Mouse (Mus musculus) heart, adult 9 months (tissue): ENCODE results near the gene Itpr1.

ENCODE experiments used
- DNase-seq, 2 experiments: peaks; one replicate each; pipeline ENCODE4 v3.0.0; 2022; ENCODE audit warnings: low spot score in 2 of 2

Gene Itpr1

GRCm38 (mm10) chr6:108466061-108466531 is 253.2 kb downstream of the Itpr1 start:
- peak in 1 of 2 experiments; percentile 25 for DNase-seq

- DNase-seq, result peak in 1 of 2 experiments; percentile 24
Measured at GRCm38 (mm10) chr6:108467597-108467996, 254.7 kb downstream of the Itpr1 start.

GRCm38 (mm10) chr6:108468226-108468825 is 255.4 kb downstream of the Itpr1 start:
- DNase-seq, result no peak

DNA sequence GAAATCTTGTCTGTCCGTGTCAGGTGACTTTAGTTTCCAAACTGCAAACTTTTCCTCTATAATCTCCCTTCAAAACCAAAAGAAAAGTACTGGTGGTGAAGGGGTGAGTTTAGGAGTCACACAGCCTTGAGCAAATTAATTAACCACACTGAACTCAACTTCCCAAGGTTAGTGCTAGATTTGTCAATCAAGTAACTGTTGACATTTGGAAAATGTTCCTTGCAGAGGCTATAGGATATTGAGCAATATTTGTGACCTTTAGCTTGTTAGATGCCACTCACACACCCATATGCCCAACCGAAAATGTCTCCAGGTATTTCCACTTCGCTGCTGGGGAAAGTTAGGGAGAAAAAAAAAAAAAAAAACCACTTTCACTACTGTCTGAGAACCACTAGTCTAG is 259.0 kb downstream of the Itpr1 start:
- DNase-seq, result no peak

DNA sequence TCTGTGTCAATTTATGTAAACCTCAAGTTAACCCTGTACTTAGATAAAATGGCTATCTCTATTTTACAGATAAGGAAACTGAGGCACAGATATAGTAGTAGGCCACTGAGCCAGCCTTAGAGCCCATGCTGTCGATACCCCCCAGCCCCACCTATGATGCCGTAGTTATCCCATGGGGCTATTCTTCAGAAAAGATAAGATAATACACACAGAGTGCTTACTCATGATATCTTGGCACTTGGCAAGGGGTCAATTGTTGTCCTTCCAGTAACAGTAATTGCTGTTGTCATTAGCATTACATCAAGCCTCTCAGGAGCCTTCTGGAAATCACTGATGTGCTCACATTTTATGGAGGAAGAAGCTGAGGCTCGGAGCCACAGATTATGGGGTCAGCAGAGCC is 259.9 kb downstream of the Itpr1 start:
- no peak for DNase-seq

- peak in 1 of 2 experiments; percentile 34 for DNase-seq
Measured at GRCm38 (mm10) chr6:108476797-108477235, 263.9 kb downstream of the Itpr1 start.

DNA sequence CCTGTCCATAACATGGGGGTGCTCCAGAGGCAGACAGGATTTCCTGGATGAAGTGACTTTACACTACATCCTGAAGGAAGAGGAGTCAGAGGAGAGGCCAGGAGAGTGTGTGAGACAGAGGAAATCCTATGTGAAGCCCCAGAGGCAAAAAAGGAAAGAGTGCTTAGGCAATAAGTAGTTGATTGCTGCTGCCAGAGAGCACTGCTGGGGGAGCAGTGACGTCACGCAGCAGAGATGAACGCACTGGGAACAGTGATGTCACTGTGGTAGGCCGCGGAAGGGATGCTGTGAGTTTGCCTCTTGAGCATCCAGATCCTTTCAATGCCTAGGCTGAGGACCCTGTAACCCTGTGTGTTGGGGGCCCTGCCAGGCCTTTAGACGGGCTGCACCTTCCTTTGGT is 264.7 kb downstream of the Itpr1 start:
- no peak for DNase-seq

- DNase-seq, result no peak
Measured at GRCm38 (mm10) chr6:108481190-108481589, 268.3 kb downstream of the Itpr1 start.

GRCm38 (mm10) chr6:108482464-108482863 is 269.6 kb downstream of the Itpr1 start:
- DNase-seq, result no peak

GRCm38 (mm10) chr6:108486212-108486992 is 273.5 kb downstream of the Itpr1 start:
- DNase-seq, result no peak

DNA sequence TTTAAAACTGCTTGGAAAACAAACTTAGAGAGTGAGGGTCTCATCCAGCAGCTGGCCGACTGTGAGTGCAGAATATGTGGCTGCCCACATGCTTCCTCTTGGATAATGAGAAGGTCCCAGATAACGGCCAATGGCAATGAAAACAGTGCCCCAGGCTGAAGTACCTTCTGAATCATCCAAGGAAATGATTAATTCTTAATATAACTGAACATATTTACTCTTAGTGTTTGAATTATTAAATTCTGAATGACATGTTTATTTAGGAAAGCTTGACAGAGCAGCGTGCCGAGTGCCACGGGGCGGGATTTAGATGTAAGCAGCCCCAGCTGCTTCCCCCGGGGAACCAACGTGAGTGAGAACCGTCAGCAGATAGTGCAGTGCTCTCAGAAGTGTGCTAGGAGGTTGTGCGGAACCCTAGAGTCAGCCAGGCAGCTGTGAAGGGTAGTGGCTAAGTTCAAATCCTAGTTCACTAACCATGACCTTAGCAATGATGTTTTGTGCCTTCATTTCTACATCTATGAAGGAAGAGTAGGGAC is 274.5 kb downstream of the Itpr1 start:
- no peak for DNase-seq

- no peak for DNase-seq
Measured at GRCm38 (mm10) chr6:108488250-108488649, 275.4 kb downstream of the Itpr1 start.

DNA sequence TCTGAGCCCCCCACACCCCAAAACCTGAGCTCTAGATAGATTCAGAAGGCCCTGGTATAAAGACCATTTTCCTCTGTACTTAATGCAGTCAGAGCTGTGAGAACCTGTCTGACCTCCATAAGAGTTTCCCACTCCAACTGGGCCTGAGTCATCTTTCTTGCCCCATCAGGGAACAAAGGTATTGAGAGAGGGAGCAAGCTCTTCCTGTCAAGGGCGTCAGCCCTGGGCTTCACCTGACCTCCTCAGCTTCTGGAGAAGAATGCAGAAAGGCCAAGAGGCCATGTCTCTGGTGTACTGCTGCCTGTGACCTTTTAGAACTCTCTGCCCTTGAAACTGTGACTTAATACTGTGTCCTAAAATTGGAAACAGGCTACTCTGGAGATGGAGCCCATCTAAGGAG is 279.1 kb downstream of the Itpr1 start:
- DNase-seq, result no peak

DNA sequence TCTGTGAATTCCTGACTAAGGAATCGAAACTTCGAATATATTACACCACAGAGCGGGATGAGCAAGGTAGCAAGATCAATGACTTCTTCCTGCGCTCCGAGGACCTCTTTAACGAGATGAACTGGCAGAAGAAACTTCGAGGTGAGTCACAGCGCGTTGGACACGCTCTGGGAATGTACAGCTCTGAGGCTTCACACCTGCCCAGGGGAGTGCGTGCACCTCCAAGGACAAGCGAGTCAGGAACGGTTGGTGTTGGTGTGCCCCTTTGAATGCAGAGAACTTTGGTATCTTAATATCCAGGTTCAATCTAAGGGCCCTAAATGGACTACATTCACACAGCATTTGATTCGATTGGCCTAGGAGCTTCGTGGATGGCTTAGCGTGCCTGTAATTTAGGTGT is 280.9 kb downstream of the Itpr1 start:
- no peak for DNase-seq

DNA sequence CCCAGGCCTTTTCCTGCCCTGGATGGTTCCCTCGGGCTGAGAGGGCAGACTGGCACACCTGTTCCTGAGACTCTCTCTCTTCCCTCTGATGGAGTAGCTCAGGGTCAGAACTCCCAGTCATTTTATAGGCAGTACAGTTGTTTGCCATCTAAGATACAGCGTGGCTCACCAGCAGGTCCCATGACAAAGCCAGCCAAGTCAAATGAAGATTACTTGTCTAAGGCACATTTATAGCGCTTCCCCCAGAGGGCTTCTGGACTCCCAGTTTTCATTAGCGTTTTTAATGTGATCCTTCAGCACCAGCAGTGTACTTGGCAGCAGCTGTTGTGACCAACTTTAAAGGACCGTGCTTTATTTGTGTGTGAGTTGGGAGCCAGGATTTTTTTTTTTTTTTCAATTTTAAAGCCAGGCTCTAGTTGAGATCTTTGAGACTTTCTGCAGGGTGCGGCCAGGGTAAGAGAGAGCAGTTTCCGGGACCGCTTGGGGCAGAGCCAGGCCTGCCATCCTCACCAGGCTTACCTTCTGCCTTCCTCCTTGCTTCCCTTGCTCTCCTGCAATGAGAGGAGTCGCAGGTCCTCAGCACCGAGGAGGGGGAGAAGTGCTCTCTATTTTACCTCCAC is 281.4 kb downstream of the Itpr1 start:
- no peak for DNase-seq

DNA sequence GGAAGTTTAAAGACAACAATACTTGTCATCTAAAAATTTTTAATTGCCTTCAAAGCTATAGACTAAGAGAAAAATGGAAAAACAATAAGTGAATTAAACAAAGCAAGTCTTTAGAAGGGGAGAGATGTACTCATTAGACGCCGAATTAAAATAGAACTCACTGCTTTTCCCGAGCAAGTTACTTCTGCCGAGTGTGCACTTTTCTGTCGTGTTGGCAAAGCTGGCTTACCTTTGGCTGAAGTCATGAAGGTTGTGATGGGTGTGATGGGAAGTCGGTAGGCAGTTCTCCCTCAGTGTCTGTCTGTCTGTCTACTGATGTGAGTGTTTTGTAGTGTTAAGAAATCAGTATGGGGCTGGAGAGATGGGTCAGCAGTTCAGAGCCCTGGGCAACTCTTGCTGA is 282.1 kb downstream of the Itpr1 start:
- no peak for DNase-seq

DNA sequence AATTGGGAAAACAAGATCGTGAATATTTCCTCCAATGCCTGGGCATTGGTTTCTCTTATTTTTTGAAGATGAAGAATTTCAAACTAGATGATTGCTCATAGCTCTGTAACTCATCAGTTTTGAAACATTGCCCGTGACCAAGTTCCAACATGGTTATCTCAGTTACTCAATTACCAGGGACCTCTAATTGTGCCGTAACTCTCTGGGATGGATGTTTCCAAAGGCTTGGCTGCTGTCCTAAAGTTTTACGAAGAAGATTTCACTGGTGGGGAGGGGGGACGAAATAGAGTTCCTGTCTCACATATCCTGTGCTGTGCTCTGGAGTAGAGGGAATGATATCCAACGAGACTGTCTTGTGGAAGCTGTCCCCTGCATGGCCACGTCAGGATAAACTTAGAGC is 285.2 kb downstream of the Itpr1 start:
- peak; percentile 33 to 49 for DNase-seq

GRCm38 (mm10) chr6:108503651-108504050 is 290.8 kb downstream of the Itpr1 start:
- no peak for DNase-seq

- no peak for DNase-seq
Measured at GRCm38 (mm10) chr6:108504717-108505116, 291.8 kb downstream of the Itpr1 start.

DNA sequence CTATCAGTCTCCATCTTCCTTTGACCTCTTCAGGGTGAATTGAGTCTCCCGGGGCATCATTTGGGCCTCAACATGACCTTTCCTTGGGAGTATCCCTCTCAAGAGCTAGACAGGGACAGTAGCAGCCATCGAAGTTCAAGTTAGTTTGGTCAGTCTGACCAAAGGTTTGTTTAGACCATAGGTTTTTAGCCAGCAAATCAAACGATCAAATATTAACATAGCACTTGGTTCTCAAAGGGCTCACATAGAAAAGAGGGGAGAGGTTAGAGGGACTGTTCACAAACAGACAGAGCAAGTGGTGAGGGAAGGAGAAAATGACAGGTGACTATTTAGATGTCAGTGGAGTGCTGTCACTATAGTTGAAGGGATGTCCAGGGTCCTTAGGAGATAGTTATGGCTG is 293.3 kb downstream of the Itpr1 start:
- no peak for DNase-seq

DNA sequence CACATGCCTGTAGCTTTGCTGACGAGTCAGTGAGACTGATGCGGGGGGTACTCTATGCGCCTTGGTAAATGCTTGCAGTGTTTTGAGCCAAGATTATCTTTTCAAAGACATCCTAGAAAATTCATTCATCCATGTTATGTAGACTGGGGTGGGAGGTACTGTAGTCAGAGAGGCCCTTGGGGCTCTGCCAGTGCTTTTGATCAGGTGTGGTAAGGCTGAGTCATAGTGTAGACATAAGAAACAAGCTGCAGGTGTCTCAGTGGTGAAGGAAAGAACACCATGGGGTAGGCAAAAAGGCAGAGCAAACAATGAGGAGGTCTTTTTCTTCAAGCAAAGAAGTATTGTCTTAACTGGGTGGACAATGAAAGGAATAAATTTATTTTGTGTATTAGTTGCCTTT is 294.4 kb downstream of the Itpr1 start:
- DNase-seq, result no peak

- DNase-seq, result no peak
Measured at GRCm38 (mm10) chr6:108509320-108509719, 296.4 kb downstream of the Itpr1 start.

DNA sequence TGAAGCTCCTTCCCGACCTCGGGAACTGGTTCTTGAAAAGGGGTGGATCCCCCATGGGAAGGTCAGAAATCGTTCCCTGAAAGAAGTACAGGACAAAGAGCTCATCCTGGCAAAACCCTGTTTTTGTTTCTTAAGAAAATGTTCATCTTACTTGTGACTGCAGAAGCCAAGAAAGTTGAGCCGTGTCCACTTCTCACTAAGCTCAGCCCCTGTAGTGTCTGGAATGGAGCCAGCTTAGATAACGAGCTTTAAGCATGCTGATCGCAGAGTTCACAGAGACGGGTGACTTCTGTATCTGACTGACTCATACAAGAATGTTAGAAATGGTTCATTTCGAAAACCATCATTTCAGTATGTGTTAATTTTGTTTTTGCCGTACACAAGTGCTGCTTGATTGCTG is 297.2 kb downstream of the Itpr1 start:
- peak; percentile 69 to 78 for DNase-seq
